Mouse (Mus musculus) stomach, postnatal 0 days (tissue): ENCODE data around the gene Pdss2.

ENCODE experiments used
- CTCF ChIP-seq: IDR thresholded peaks from 2 replicates; pipeline ENCODE4 v1.5.1; 2016; ENCODE audit warnings: antibody characterized with exemption, low read depth, mild to moderate bottlenecking, moderate library complexity
- EP300 ChIP-seq: optimal IDR thresholded peaks from 2 replicates; pipeline ENCODE3; 2016; ENCODE audit warnings: antibody characterized with exemption

DNA sequence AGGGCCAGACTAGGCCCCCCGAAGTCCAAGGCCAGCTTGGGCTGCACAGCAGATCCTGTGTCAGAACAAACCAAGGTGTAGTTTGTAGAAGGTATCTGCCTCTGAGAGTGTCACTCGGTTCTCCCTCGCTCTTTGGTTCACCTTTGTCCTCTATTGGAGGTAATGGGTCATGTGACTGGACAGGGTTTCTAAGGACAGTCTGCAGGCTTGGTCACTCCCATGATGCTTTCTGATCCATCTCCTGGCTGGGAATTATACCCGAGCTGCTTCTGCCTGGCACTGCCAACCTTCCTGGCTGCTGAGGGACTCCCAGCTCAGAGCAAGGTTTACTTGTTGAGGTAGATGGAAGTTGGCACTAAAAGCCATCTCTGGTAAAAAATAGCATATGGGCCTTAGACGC, 269.6 kb downstream of the Pdss2 start:
- TF ChIP-seq CTCF (no peak), EP300 (no peak)
